Mouse (Mus musculus) embryonic stem cell, embryonic (primary cell): ENCODE results near the gene Mrpl19.

Experiments
- CTCF ChIA-PET, 4 experiments: fragments of 300-600 bp in 2 of 4; fragments of 350-600 bp in 2 of 4; sonication (Branson Sonifier 250); formaldehyde crosslinking; loops; one replicate each; lab custom pipeline; 2022; ENCODE audit warnings: inconsistent platforms in 2 of 4; lab: Charles Lee
- POLR2A ChIA-PET, 4 experiments: fragments of 300-600 bp in 2 of 4; fragments of 350-600 bp in 2 of 4; sonication (Branson Sonifier 250); formaldehyde crosslinking; loops; one replicate each; lab custom pipeline; 2022; ENCODE audit warnings: antibody characterized with exemption in 4 of 4, inconsistent platforms in 1 of 4; lab: Charles Lee

Mrpl19 gene

DNA sequence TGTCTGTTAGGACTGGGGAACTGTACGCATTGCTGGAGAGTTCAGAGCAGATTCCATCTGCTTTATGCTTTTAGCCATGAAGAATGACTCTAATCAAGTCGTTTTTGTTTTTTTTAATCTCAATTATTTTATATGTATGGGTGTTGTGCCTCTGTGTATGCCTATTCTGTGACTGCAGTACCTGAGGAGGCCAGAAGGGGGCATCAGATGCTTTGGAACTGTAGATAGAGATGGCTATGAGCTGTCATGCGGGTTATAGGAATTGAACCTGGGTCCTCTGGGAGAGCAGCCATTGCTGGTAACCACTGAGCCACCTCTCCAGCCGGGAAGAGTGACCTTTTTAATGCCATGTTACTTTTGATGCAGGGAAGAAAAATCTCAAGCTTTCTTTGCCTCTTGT, 9.4 kb downstream of the Mrpl19 start:
- POLR2A ChIA-PET, result interaction anchor here in 2 of 4 experiments (0.6 to 1.1 kb wide), 5 partner anchors 8 to 794 kb away, joined by 3 to 5 read pairs (median 3); partner anchors contain the start of gene Gcfc2 (in 1 of the 2)

DNA sequence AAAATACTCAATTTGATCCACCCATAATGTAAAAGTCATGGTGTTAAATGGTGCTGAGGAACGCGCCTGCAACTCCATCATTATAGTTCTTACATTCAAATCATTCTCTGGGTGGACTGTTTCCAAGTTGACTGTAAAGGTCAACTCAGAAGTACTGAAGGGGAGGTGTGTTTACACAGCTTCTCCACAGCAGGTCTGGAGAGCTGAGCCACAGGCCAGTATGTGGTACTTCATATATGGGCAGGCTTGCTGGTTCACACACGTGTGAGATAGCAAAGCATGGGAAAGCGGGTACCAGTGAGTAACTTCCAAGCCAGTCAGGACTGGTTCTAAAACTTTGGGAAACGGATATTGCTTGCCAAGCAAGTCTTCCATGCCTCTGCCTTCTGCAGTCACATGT, 10.6 kb downstream of the Mrpl19 start:
- POLR2A ChIA-PET, result interaction anchor here in 1 of 4 experiments (1.4 to 1.6 kb wide), 3 partner anchors 9 to 115 kb away, joined by 3 to 6 read pairs (median 3); no protein-coding TSS in a partner anchor
- CTCF ChIA-PET, result no interaction called here

More for the DNA sequence above, 9.4 kb downstream of the Mrpl19 start:
- CTCF ChIA-PET, result interaction anchor here (0.6 to 1.3 kb wide), 14 partner anchors 8 to 819 kb away, joined by 3 to 7 read pairs (median 3); partner anchors contain the start of gene Gcfc2 (in 1 of the 4)

DNA sequence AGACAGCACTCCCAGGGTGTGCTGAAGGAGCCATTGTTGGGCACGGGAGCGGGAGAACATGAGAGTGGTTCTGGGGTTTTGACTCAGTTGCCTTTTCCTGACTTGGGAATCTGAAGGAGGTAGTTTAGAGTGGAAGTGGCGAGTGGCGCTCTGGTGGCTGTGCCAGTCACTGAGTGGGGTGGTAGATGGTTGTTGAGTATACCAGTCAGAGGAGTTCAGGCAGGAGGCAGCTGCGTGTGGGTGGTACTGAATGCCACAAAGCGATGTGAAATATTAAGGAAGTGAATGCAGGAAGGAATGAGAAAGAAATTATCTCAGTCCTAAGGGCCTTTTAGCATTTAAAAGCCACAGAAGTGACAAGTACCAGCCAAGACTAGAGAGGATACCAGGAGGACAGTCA, 18.9 kb downstream of the Mrpl19 start:
- POLR2A ChIA-PET, result no interaction called here
- CTCF ChIA-PET, result interaction anchor here in 1 of 4 experiments (1.5 kb wide), 1 partner anchor 14 kb away, joined by 4 read pairs; no protein-coding TSS in a partner anchor

DNA sequence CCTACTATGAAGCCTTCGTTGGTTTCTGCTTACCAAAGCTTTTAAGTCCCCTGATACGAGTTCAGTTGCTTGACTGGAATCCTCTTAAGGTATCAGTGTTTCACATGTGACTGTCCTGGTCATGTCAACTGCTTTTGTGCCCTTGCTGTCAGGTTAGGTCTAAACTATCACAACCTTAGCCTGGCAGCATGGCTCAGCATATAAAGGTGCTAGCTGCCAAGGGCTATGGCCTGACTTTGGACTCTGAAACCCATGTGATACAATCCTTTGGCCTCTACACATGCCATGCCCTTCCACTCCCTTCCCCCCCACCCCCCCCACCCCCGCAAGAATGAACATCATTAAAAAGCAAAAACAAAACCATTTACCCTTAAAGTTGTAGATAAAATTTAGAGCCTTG, 21.3 kb downstream of the Mrpl19 start:
- ChIA-PET CTCF (no interaction called here), POLR2A (interaction anchor here in 2 of 4 experiments (0.8 to 1.4 kb wide), 2 partner anchors 18 kb away, joined by 3 read pairs; no protein-coding TSS in a partner anchor)

DNA sequence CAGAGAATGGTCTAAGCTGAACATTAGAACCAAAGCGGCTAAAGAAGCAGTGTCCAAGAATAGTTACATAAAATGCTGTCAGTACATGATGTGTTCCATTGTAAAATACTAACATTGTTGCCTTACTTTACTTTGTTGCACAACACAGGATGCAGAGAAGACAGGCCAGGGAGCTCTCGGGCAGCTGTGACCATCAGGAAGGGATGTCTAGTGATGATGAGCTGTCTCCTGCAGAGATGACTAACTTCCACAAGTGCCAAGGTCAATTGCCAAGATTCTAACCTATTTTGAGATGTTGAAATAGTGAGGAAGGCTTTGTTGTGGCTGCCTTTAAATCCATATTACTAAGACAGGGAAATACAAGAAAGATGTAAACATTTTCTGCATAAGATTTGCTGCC, 22.5 kb downstream of the Mrpl19 start:
- ChIA-PET POLR2A (interaction anchor here in 1 of 4 experiments (0.8 to 1.0 kb wide), 2 partner anchors 16 to 18 kb away, joined by 3 read pairs; no protein-coding TSS in a partner anchor), CTCF (interaction anchor here in 1 of 4 experiments (1.2 kb wide), 1 partner anchor 13 kb away, joined by 3 read pairs; no protein-coding TSS in a partner anchor)

DNA sequence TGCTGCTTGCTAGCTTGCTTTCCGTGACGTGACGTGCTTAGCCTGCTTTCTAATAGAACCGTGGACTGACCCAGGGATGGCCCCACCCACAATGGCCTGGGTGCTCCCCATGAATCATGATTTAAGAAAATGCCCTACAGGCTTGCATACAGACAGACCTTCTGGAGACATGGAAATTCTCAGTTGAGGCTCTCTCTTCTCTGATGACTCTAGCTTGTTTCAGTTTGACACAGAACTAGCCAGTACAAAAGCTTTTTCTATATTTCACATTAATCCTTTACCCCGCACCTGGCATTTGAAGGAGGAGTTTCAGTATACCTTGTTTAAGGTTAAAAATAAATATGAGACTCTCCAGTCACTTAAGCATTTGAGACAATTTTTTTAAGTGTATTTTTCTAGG, 24.0 kb downstream of the Mrpl19 start:
- POLR2A ChIA-PET, result interaction anchor here in 1 of 4 experiments (0.7 to 1.5 kb wide), 6 partner anchors 8 to 18 kb away, joined by 3 to 5 read pairs (median 3); partner anchors contain the start of gene Gcfc2

DNA sequence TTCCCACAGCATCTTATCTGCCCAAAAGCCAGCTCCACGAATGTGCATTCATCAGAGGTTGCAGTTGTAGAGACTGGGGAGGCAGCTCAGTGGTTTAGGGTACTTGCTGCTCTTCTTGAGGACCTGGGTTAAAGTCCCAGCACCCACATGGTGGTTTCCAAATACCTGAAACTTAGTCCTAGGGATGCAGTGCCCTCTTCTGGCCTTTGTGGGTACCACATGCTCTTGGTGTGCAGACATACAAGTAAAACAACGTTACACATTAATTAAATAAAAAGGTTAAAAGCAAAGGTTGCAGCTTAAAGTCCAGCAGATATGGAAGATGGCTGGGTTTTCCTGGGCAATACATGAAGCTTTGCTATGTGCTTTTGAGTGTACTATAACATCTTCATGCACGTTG, 32.5 kb downstream of the Mrpl19 start:
- ChIA-PET POLR2A (interaction anchor here in 1 of 4 experiments (1.2 to 1.6 kb wide), 3 partner anchors 9 to 32 kb away, joined by 3 to 6 read pairs (median 5); partner anchors contain the start of gene Gcfc2), CTCF (no interaction called here)

More for the DNA sequence above, 24.0 kb downstream of the Mrpl19 start:
- CTCF ChIA-PET, result no interaction called here

DNA sequence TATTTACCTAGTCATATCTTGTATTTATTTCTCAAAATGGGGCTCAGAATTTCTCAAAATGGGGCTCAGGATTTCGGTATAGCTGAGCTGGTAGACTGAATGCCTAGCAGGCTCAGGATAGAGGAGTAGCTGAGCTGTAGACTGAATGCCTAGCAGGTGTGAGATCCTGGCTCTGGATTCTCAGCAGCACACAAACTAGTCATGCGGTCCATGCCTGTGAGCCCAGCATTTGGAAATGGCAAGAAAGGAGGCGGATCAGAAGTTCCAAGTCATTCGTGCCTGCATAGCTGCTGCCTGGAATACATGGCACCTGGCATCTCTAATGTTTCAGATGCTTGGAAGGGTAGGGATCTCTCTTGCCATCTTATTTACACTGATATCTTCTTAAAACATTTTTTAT, 36.4 kb downstream of the Mrpl19 start:
- POLR2A ChIA-PET, result no interaction called here
- CTCF ChIA-PET, result no interaction called here

DNA sequence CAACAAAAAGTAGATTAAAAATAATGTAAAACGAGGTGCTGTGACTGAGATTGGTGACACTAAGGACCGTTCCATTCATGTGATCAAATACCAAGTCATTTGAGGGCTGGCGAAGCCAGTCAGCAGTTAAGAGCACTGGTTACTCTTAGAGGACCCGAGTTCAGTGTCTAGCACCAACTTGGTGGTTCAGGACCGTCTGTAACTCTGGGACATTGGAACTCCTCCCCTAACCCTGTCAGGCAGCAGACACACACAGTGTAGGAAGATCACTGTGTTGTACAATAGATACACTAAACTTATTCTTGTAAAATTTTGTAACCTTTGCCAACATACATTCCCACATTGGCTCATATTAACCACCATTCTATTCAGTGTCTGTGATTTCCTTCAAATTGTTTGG, 41.5 kb downstream of the Mrpl19 start:
- POLR2A ChIA-PET, result interaction anchor here in 2 of 4 experiments (0.9 to 1.8 kb wide), 10 partner anchors 10 to 340 kb away, joined by 3 to 7 read pairs (median 4); no protein-coding TSS in a partner anchor
- CTCF ChIA-PET, result interaction anchor here in 2 of 4 experiments (1.1 to 1.4 kb wide), 1 partner anchor 14 kb away, joined by 3 to 5 read pairs; no protein-coding TSS in a partner anchor

DNA sequence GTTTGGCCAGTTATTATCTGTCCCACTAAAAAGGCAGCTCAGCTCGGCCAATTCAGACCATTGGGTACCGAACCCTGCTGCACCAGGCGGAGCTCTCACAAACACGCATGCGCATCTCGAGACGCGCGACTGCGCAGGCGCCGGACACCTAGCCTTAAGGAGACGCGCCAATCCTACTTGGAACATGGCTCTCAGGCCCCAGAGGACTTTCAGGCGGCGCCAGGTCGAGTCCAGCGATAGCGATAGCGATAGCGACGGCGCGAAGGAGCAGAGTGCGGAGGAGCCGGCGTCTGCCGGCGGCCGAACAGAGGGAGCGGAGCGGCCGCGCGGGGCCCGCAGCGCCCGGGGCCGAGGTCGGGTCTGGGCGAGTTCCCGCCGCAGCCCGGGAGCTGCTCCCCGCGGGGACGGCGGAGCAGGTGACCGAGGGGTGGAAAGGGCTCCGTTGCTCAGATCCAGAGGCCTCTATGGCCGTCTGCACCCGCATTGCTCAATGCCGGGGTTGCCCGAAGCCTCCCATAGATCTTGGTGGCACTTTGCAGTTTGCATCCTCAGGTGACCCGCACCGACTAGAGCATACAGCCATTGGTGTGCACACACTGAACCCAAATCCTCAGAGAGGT, 42.1 kb downstream of the Mrpl19 start, which contains the start of gene Gcfc2:
Gcfc2 (plus strand) TSS at position 147 of the 620 bp plus-strand sequence.
- ChIA-PET POLR2A (interaction anchor here in 3 of 4 experiments (0.6 to 1.8 kb wide), 16 partner anchors 9 to 1904 kb away, joined by 3 to 7 read pairs (median 3); no protein-coding TSS in a partner anchor), CTCF (interaction anchor here in 2 of 4 experiments (0.9 to 1.4 kb wide), 3 partner anchors 13 to 128 kb away, joined by 3 to 5 read pairs (median 3); no protein-coding TSS in a partner anchor)

DNA sequence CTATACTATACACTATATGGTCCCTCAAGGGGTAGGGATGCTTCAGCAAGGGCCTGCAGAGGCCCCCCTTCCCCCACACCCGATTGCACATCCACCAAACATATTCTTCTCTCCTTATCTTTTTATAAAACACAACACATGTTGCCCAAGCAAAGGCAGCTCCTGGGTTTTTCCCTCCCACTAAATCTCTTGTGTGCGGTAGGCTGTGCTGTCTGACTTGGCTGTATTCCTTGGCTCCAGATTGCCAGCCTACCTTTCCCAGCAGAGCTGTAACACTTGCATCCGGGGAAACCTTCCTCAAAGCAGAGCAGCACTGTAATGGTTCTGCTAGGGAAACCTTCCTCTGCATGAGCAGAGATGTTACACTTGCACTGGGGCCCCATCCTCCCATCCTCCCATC, 53.6 kb downstream of the Mrpl19 start:
- CTCF ChIA-PET, result interaction anchor here in 2 of 4 experiments (0.7 to 1.4 kb wide), 2 partner anchors 15 to 117 kb away, joined by 5 to 9 read pairs; no protein-coding TSS in a partner anchor
- POLR2A ChIA-PET, result interaction anchor here in 1 of 4 experiments (0.9 to 1.2 kb wide), 2 partner anchors 9 to 11 kb away, joined by 3 read pairs; partner anchors contain the start of gene Gcfc2

DNA sequence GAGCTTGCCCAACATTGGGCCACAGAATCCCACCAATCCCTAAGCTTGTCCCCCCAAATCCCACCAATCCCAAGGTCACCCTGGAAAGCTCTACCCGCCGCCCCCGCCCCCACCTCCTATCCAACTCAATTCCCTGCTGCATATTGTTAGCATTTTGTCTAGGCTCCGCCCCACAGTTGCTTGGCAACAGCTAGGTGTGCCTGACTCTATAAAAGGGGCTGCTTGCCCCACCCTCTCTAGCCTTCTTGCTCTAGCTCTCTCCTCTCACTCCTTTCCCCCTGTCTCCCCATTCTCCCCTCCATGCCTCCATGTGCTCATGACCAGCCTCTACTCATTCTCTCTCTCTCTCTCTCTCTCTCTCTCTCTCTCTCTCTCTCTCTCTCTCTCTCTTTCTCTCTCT, 54.0 kb downstream of the Mrpl19 start:
- CTCF ChIA-PET, result interaction anchor here in 2 of 4 experiments (0.6 to 1.4 kb wide), 4 partner anchors 15 to 1366 kb away, joined by 3 to 9 read pairs (median 4); no protein-coding TSS in a partner anchor
- POLR2A ChIA-PET, result interaction anchor here in 2 of 4 experiments (0.6 to 1.2 kb wide), 4 partner anchors 9 to 252 kb away, joined by 3 to 4 read pairs (median 3); partner anchors contain the start of gene Gcfc2 (in 2 of the 2)

DNA sequence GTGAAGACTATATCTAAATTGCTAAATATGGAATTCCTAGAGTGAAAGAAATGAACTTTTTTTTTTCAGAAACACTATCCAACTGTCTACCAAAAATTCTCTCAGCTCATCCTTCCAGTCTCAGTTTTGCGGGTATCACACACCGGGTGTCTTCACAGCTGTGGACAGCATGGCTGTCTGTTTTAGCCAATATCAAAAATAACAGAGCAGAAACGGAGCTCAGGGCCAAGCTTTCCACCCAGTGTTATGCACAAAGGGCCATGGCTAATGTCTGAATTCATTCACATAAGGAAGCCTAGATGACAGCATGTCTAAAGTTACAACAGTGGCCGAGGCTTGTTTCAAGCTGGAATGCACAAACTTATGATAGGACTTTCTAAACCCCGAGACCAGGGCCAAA, 54.5 kb downstream of the Mrpl19 start:
- ChIA-PET POLR2A (interaction anchor here in 2 of 4 experiments (0.6 to 1.2 kb wide), 4 partner anchors 10 to 252 kb away, joined by 3 to 4 read pairs (median 3); partner anchors contain the start of gene Gcfc2 (in 2 of the 2)), CTCF (interaction anchor here in 2 of 4 experiments (0.6 to 1.4 kb wide), 4 partner anchors 16 to 1366 kb away, joined by 3 to 9 read pairs (median 4); no protein-coding TSS in a partner anchor)

DNA sequence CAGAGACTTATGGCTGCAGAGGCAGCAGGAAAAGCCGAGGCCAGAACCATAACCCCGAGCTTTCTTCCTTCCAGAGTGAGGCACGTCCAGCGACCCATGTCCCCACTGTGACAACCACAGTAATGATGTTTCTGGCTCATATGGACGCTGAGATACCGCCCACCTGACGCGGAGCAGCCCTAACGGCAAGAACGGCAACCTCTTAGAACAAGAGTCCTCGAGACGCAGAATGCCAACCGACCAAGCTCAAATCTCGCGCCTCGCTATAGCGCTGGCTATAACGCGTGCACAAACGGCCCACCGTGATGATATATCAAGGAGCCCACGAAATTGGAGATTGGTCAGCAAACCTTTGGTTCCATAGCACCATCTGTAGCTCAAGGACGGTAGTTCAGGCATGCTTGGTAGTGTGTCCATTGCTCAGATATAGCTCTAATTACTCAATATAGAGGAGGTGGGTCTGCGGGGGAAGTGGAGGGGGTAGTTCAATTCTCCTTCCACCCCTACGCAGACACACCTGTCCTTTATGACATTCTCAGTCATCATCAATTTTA, 55.4 kb downstream of the Mrpl19 start:
- ChIA-PET POLR2A (interaction anchor here in 3 of 4 experiments (0.5 to 1.4 kb wide), 5 partner anchors 13 to 1007 kb away, joined by 3 to 4 read pairs (median 3); partner anchors contain the start of gene Gcfc2 (in 1 of the 3)), CTCF (interaction anchor here in 3 of 4 experiments (0.5 to 1.4 kb wide), 6 partner anchors 10 to 508 kb away, joined by 3 to 5 read pairs (median 4); partner anchors contain the start of gene Gcfc2 (in 2 of the 3))
